Mouse (Mus musculus) layer of hippocampus, postnatal 25 days (tissue): ENCODE results near the gene Plce1. TPM values are rescaled to one million over a fixed set of nuclear protein-coding genes. Genes with fewer than 3 reads are reported as not detected.
"Not testable (repeated sequence)": the region's sequence is repeated elsewhere in the genome, so short reads cannot be mapped to it uniquely, and the experiment has no call there.

ENCODE experiments used
- DNase-seq, 2 experiments: peaks; one replicate each; pipeline ENCODE4 v3.0.0; 2022; ENCODE audit warnings: mixed read lengths in 2 of 2, low spot score in 1 of 2; ENCODE audit errors: extremely low spot score in 1 of 2
- total RNA-seq, 2 experiments: library from RNA; stranded (reverse); gene quantifications; 2 replicates each; pipeline ENCODE4 v1.2.3; 2021

The Plce1 gene
- total RNA-seq, 2 experiments from 2014 or later: 8.0 to 9.7 TPM

DNA sequence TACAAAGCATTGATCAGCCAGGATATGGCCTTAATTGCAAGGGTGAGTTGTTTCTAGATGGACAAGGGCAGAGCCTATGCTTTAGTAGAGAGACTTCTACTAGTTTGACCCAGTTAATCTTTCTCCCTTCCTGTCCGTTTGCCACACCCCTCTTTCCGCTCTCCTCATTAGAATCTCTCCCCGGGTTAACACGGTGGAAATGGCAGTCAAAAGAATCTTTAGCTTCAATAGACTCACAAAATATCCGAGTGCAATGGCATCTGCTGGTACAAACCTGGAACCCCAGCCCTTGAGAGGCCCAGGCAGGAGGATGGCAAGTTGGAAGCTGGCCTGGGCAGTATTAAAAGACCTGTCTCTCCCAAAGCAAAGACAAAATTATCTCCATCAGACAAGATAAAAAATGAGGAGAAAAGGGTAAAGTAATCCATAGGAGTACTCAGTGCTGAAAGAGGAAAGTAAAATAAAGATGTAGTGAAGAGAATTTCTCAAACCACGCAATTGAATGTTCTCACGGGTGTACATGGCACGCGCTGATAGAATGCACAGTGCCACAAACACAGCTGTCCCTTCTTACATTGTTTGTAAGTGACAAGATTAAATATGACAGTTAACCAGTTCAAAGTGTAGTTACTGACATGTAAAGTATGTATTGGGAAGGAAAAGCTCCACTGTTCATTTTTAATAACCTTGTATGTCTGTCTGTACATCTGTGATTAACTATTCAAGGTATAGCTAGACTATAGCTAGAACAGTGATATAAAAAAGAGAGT lies 145.5 kb downstream of the Plce1 start:
- DNase-seq: no peak

DNA sequence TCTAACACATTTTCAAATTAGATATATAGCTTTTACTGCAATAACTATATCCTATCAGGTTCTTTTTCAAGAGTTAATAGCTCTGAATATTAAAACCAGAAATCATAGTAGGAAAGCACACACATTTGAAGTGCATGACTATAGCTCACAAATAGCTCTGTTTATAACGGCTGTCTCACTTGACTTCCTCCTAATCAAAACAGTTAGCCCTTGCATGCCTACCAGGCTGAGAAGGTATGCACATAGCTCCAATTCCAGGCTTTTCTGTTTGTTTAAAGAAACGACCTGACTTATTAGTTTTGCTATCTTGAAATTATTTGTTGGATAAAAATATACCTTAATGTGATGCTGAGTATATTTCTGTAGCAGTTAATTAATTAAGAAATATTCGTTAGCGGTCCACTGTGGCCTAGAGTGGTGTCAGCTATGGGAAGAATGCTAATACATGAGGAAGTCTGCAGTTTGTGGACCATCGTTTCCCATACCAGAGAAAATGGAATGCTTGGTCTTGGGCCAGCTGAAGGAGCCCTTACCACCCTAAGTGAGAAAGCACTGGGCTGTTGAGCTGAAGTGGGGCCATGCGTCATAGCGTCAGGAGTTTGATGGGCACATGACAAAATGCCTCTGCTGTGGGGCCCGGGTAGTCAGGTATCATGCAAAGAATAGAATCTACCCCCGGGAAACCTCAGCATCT lies 146.3 kb downstream of the Plce1 start:
- no peak for DNase-seq

DNA sequence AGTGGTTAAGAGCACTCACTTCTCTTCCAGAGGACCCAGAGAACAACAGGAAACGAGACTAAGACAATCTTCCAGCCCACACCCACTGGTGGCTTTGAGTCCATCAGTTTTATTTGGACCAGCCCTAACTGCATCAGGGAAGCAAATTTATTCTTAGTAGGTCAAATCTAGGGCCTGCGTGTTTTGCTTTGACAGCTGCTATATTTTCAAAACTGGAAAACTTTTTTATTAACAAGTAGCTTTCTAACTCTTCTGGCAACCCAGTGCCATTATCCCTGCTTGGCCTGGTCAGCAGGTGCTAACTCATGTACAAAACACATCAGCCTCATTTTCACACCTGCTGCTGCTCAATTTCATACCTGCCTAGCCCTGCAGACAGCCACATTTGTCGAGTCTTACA lies 151.3 kb downstream of the Plce1 start:
- no peak for DNase-seq

DNA sequence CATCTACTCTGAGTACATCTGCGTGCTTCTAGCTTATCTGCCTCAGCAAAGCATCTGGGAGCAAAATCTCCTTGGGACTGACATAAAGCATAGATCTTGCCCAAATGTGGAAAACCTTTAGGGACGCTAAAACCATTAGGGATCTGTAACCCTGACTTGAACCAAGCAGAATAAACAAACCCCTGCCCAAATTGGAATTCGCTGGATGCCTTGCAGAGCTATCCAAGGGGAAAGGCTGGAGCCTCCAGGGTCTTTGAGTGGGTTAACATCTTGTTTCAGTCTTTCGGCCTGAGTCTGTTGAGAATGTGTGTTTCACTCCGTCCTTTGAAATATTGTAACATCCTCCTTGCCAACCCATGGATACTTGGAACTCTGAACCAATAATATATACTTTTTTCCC lies 152.4 kb downstream of the Plce1 start:
- no peak for DNase-seq

DNA sequence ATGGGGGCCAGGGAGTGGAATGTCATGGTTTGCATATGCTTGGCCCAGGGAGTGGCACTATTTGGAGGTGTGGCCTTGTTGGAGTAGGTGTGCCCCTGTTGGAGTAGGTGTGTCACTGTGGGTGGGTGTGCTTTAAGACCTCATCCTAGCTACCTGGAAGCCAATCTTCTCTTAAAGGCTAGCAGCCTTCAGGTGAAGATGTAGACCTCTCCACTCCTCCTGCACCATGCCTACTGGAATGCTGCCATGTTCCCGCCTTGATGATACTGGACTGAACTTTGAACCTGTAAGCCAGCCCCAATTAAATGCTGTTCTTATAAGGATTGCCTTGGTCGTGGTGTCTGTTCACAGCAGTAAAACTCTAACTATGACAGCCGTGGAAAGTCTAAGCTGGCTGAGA lies 158.1 kb downstream of the Plce1 start:
- no peak for DNase-seq

DNA sequence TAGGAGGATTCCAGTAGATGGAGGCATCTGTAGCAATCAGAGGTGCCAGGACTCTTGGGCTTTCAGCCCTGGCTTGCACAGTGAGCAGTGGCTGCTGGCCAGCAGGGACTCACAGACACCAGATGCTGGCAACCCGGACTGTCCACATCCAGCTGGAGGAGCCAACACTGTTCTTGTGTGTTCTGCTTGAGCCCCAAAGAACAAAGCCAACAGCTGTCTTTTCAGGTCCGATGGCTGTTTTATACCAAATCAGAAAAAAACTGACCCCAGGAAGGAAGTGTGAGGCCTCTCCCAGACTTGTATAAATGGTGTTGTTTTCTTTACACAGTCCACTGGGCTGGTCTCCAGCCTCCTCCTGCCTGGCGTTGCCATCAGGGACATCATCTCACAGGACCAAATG lies 158.9 kb downstream of the Plce1 start:
- DNase-seq: peak in 1 of 2 experiments; percentile 22

DNA sequence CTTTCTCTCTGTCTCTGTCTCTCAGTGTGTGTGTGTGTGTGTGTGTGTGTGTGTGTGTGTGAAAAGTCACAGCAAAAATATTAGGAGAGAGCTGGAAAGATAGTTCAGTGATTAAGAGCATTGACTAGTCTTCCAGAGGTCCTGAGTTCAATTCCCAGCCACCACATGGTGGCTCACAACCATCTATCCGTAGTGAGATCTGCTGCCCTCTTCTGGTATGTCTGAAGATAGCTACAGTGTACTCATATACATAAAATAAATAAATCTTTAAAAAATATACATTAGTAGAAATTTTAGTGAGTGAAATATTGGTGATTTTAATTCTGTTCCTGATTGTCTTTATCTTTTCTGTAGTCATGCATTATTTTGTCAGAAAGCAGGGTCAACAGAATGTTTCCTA lies 161.6 kb downstream of the Plce1 start:
- DNase-seq: not testable (repeated sequence)

DNA sequence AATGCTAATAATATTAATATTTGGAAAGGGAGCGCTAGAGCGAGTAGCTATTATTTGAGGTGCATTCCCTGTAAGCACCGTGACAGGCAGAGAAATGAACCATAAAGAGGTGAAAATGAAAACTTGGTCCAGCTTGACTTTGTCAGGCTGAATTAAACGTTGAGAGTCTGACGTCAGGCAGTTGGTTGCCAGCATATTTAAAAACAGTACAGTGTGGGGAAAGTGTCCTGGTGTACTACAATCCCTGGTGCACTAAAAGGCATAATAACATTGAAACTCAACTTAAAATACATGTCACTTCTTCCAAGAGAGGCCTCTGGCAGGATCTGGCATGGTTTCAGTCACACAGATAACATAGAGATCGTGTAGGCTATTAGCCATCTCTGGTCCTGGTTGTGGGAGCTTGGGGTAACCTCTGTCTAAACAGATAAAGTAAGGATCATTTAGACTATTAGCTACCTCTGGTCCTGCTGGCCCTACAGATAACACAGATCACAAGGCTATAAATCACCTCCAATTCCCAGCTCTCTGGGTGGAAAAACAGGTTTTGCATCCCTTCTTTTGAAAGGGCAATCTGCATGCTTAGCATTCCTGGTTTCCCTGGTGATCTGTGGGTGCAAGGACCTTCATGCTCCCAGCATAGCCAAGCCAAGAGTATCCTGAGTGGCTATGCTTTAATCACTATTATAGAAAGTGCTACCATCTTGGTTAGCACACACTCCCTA lies 164.1 kb downstream of the Plce1 start:
- DNase-seq: no peak

DNA sequence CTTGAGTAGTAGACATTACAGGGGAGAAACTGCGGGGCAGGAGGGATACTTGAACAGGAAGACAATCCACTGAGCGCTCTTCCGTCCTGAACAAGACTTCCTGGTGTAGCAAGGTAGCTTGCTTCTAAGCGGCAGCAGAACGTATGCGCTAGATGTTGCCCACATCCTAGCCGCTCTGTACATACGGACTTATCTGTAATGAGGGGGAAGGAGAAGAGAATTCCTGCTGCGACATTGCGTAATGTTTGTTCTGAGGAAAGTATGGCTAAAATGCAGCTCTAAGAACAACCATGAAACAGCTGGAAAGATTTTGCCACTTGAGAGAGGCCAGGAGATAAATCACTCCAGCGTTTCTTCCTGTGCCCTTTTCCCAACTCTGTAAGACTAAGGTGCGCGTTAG lies 177.1 kb downstream of the Plce1 start:
- no peak for DNase-seq

DNA sequence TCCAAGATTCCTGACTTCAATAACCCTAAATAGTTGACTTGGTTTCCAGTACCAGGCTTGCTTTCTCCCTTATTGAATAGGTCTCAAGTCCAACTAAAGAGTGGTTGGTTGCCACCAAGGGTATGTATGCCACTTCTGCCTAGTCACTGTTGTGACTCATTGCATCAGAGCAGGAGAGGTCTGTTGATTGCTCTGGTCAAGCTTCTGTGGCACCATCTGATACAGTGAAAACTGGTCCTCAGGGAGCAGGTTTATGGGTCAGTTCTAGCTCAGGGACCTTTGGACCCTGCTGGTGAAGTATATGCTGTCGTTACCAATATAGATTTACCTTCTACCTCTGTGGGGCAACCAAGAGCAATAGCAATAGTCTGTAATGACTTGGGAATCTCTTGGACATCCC lies 184.5 kb downstream of the Plce1 start:
- DNase-seq: no peak

DNA sequence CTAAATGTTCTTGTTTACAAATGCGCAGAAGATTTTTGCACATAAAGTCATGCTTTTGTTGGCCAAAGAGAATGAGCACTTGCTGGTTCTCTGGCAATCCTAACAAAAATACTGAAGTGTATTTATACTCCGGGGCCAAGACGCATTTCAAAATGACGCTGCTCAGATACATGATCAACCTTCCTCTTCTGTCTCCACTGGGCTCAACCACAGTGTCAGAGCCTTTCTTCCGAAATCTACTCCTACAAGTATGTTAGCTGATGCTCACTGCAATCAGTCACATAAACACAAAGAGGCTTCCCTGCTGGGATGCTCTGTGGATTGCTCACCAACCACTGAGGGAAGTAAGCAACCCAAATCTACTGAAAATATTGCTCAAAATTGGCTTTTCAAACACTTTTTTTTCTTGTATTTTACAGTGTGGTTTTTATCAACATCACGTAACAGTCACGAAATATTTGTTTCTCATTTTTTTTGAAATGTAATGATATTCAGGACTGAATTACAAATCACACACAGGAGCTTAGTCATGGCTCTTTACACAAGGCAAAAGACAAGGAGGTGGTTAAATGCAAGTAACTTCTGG lies 191.2 kb downstream of the Plce1 start:
- no peak for DNase-seq

DNA sequence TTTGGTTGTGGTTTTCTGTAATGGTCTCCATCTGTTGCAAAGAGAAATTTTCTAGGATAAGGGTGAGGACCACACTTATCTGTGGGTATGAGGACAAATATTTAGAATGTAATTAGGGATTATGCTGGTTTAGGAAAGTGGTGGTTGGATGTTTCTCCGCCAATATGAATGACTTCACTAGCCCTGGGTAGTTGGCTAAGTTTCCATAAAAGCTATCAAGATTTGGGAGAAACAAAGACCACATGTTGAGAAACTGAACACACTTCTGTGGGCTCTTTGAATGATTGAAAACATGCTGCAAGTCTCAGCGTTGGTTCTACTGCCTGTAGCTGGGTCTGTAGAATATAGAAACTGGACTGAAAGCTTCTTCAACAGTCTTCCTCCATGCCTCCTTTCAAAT lies 193.0 kb downstream of the Plce1 start:
- no peak for DNase-seq

DNA sequence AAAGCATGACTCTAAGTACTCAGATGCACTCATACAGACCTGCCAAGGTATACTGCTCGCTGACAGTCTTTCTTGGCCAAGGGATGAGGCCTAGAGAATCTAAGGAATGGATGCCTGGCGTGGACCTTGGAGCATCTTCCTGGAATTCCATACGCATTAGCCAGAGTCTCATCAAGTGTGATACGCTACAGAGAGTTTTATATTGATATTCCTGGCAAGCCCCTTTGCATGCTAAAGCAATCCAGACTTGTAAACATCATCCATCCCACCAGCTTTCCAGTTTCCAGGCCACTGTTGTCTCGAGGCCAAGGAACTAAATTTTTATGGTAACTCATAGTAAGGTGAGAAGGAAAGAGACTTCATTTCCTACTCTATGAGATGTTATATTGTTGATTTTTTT lies 197.7 kb downstream of the Plce1 start:
- no peak for DNase-seq

DNA sequence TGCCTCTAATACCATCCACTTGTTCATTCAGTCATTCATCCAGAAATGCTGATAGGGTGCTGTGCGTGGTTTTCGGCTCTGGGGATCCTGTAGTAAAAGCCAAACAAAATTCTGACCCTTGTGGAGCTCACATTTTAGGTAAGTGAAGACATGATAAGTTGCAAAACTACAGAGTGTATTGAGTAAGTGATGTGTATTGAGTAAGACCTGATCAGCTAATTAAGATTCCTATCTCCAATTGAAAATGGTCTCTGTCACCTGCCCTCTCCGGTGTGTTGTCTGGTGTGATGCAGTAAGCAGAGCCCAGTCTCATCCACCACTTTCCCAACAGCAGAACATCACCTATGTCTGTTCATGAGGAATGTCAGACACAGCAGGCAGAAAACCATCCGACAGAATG lies 198.6 kb downstream of the Plce1 start:
- DNase-seq: no peak

DNA sequence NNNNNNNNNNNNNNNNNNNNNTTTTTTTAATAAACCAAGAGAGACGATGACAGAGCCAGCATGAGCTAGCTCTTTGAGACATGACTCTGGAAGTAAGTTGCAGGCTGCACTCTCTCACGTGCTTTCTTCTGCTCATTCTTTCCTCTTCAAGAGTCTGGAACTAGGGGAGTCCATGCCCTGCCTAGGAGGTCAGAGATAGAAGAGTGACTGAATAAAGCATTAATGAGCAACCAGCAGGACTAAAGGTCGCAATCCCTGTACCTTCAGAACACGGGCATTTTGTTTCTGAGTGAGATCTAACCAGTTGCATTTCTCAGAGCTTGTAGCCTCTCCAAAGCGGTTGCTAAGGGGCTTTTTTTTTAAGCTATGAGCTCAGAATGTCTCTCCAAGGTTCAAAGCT lies 206.4 kb downstream of the Plce1 start:
- DNase-seq: no peak

DNA sequence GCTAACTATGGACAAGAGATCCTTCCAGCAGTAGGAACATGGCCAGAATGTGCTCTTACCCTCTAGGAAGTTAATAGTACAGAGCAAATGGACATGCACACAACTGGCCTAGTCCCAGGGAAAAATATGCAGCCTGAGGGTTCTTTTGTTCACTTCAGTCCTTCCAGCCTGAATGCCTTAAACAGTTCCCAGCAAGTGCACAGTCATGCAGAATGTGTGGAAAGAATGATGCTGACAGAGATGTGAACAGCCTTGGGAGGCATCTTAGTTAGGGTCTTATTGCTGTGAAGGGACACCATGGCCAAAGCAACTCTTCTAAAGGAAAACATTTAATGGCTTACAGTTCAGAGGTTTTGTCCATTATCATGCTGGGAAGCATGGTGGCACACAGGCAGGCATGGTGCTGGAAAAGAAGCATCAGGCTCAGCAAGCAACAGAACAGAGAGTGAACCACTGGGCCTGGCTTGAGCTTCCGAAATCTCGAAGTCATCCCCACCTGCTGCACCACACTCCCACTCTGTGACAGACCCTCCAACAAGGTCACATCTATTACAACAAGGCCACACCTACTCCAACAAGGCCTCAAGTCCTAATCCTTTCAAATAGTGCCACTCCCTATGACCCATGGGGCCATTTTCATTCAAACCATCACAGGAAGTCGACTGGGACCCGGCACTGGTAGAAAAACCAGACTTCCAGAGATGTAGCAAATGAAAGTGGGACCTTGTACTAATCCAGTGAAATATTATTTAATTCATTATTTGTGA lies 208.0 kb downstream of the Plce1 start:
- DNase-seq: no peak

DNA sequence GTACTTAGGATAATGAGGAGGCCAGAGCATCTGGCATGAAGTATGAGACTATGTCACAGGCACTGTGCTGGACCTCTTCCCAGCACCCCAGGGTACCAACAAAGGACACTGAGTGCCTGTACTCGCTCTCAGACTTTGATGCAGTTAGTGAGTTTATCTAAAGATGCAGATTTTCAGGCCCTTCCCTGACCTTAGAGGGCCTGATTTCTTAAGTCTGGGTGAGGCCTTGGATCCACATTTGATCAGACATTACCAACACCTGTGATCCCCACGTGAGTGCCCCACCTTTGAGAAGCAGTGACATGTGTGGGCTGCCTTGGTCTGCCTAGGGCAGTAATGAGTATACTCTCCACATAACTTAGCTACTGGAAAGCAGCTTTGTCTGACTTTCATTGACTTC lies 209.4 kb downstream of the Plce1 start:
- DNase-seq: no peak

DNA sequence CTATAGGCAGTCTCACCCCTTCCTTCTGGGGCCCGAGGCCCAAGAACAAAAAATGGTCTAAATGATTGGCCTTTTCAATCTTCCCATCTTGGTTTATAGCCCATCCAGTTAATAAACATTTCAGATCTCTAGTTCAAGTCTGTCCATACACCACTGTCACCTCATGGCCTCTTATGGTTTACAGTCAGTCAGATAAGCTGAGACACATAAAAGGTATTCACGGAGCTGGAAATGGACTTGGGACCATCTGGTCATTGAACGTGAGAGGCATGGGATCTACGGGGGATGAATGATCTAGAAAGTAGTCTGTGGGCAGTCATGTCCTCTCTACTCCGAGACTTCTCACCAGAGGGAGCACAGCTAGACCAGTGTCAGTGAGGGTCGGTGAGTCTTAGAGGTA lies 210.6 kb downstream of the Plce1 start:
- DNase-seq: no peak

DNA sequence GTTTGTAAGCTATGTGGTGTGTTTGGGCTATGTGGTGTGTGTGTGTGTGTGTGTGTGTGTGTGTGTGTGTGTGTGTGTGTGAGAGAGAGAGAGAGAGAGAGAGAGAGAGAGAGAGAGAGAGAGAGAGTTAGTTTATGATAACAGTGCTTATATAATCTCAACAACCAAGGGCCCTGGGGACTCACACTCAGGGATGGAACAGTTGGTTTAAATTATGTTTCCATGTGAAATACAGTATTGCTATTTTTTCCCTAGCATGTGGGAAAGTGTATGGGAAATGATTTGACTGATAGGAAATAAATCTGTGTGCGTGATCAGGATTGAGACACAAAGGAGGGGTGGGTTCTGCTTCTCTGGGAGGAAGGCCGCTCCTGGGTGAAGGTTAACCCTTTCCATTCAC lies 212.4 kb downstream of the Plce1 start:
- DNase-seq: no peak

DNA sequence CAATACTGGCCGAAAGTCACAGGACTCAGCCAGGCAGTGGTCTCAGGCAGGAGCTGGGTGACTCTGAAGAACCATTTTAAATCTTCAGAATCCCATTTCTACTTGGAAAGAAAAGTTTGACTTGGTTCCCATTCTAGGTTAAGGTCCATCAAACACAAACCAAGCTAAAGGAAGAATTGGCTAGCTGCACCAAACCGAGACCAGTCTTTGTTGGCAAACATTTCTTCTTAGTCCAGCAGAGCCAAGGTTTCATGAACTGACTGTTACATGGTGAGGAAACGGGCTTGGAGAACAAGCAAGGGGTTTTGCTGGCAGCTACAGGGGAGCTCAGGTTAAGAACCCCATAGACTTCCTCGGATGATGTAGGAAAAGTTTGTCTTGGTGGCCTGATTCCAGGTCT lies 212.9 kb downstream of the Plce1 start:
- no peak for DNase-seq
